Mouse (Mus musculus) CH12.LX (cell line): ENCODE data around the gene Ankrd36. TPM values are rescaled to one million over a fixed set of nuclear protein-coding genes. Genes with fewer than 3 reads are reported as not detected.

Source experiments
- DNase-seq: peaks from one replicate; pipeline ENCODE4 v3.0.0-alpha.2; 2013; ENCODE audit errors: extremely low read depth
- H3K27ac ChIP-seq: 2 replicates; pipeline ENCODE4 v1.5.1; 2012; ENCODE audit warnings: low read depth, mild to moderate bottlenecking, control low read depth, moderate library complexity; ENCODE audit not compliant: insufficient read depth
- H3K27me3 ChIP-seq: replicated peaks from 2 replicates; pipeline ENCODE3; 2012; ENCODE audit warnings: inconsistent platforms
- H3K36me3 ChIP-seq, 2 experiments: replicated peaks in 1 of 2; 2 replicates each; pipeline versions ENCODE3 to v1.6.1; 2012; ENCODE audit warnings: inconsistent platforms in 1 of 2, low read length in 1 of 2, mild to moderate bottlenecking in 1 of 2, mixed read lengths in 1 of 2, moderate library complexity in 1 of 2; ENCODE audit not compliant: control insufficient read depth in 1 of 2, insufficient read depth in 1 of 2
- H3K4me1 ChIP-seq, 2 experiments: 2 replicates each; pipeline ENCODE4 v1.6.1; 2012; ENCODE audit warnings: inconsistent platforms in 1 of 2, moderate library complexity in 1 of 2; ENCODE audit not compliant: insufficient read depth in 2 of 2, control insufficient read depth in 1 of 2
- H3K4me2 ChIP-seq: 2 replicates; pipeline ENCODE4 v1.6.1; 2012; ENCODE audit warnings: low read depth, mild to moderate bottlenecking, control low read depth; ENCODE audit not compliant: poor library complexity, insufficient read depth, severe bottlenecking
- H3K4me3 ChIP-seq, 3 experiments: fragments of 150-350 bp in 1 of 3; sonication (generic) in 1 of 3; replicated peaks in 1 of 3; 2 replicates each; pipeline versions ENCODE3 to v1.5.1; 2011 to 2012; ENCODE audit warnings: low read depth in 2 of 3, low read length in 2 of 3, mild to moderate bottlenecking in 2 of 3, moderate library complexity in 2 of 3, control low read depth in 1 of 3, improper control_type of control experiment in 1 of 3, inconsistent platforms in 1 of 3, mixed read lengths in 1 of 3; ENCODE audit not compliant: poor library complexity in 1 of 3
- H3K79me2 ChIP-seq: replicated peaks from 2 replicates; pipeline ENCODE4 v1.6.1; 2012; ENCODE audit warnings: mild to moderate bottlenecking, moderate library complexity; ENCODE audit not compliant: control insufficient read depth, poor library complexity, insufficient read depth, severe bottlenecking; ENCODE audit errors: extremely low read depth
- H3K9ac ChIP-seq: 2 replicates; pipeline ENCODE4 v1.6.1; 2012; ENCODE audit warnings: low read depth, mild to moderate bottlenecking, control low read depth, moderate library complexity; ENCODE audit not compliant: insufficient read depth
- H3K9me3 ChIP-seq: replicated peaks from 2 replicates; pipeline ENCODE3; 2012; ENCODE audit warnings: low read length, inconsistent platforms, mixed read lengths
- BHLHE40 ChIP-seq: IDR thresholded peaks from 2 replicates; pipeline ENCODE4 v1.6.1; 2011; ENCODE audit warnings: mild to moderate bottlenecking, low read depth, low read length, improper control_type of control experiment
- CHD2 ChIP-seq: IDR thresholded peaks from 2 replicates; pipeline ENCODE4 v1.6.1; 2011; ENCODE audit warnings: low read length, improper control_type of control experiment
- E2F4 ChIP-seq: IDR thresholded peaks from 2 replicates; pipeline ENCODE4 v1.6.1; 2011; ENCODE audit warnings: low read depth, low read length, improper control_type of control experiment; ENCODE audit not compliant: insufficient replicate concordance
- EP300 ChIP-seq: IDR thresholded peaks from 2 replicates; pipeline ENCODE4 v1.6.1; 2011; ENCODE audit warnings: low read length, improper control_type of control experiment
- ETS1 ChIP-seq: conservative IDR thresholded peaks from 2 replicates; pipeline ENCODE4 v1.6.1; 2012; ENCODE audit warnings: low read depth, mild to moderate bottlenecking, inconsistent platforms, low read length, improper control_type of control experiment, moderate library complexity
- IRF4 ChIP-seq: IDR thresholded peaks from 2 replicates; pipeline ENCODE4 v1.6.1; 2014; ENCODE audit warnings: low read depth, mild to moderate bottlenecking, inconsistent platforms, low read length, improper control_type of control experiment
- JUN ChIP-seq: IDR thresholded peaks from 2 replicates; pipeline ENCODE4 v1.6.1; 2011; ENCODE audit warnings: low read depth, mild to moderate bottlenecking, low read length, improper control_type of control experiment, moderate library complexity; ENCODE audit not compliant: insufficient read depth
- KAT2A ChIP-seq: IDR thresholded peaks from 2 replicates; pipeline ENCODE4 v1.6.1; 2012; ENCODE audit warnings: low read length, improper control_type of control experiment, inconsistent platforms; ENCODE audit not compliant: insufficient replicate concordance
- MYC ChIP-seq: IDR thresholded peaks from 2 replicates; pipeline ENCODE4 v1.6.1; 2011; ENCODE audit warnings: low read depth, mild to moderate bottlenecking, improper control_type of control experiment, low read length
- NELFE ChIP-seq: IDR thresholded peaks from 2 replicates; pipeline ENCODE4 v1.6.1; 2011; ENCODE audit warnings: low read depth, low read length, improper control_type of control experiment
- NRF1 ChIP-seq: IDR thresholded peaks from 2 replicates; pipeline ENCODE4 v1.6.1; 2014; ENCODE audit warnings: low read depth, mild to moderate bottlenecking, inconsistent platforms, low read length, improper control_type of control experiment, moderate library complexity
- POLR2A ChIP-seq: IDR thresholded peaks from 2 replicates; pipeline ENCODE4 v1.6.1; 2011; ENCODE audit warnings: low read depth, mild to moderate bottlenecking, improper control_type of control experiment, low read length
- RCOR1 ChIP-seq: conservative IDR thresholded peaks from 2 replicates; pipeline ENCODE4 v1.6.1; 2012; ENCODE audit warnings: low read depth, mild to moderate bottlenecking, inconsistent platforms, low read length, improper control_type of control experiment
- SIN3A ChIP-seq: IDR thresholded peaks from 2 replicates; pipeline ENCODE4 v1.6.1; 2012; ENCODE audit warnings: low read length, improper control_type of control experiment, inconsistent platforms
- TBP ChIP-seq: conservative IDR thresholded peaks from 2 replicates; pipeline ENCODE4 v1.6.1; 2011; ENCODE audit warnings: low read depth, low read length, improper control_type of control experiment
- UBTF ChIP-seq: IDR thresholded peaks from 2 replicates; pipeline ENCODE4 v1.6.1; 2012; ENCODE audit warnings: low read depth, mild to moderate bottlenecking, inconsistent platforms, low read length, improper control_type of control experiment, moderate library complexity
- USF1 ChIP-seq: IDR thresholded peaks from 2 replicates; pipeline ENCODE4 v1.6.1; 2014; ENCODE audit warnings: low read depth, mild to moderate bottlenecking, inconsistent platforms, low read length, improper control_type of control experiment
- ZC3H11A ChIP-seq: IDR thresholded peaks from 2 replicates; pipeline ENCODE4 v1.6.1; 2012; ENCODE audit warnings: low read depth, mild to moderate bottlenecking, inconsistent platforms, low read length, improper control_type of control experiment
- ZNF384 ChIP-seq: IDR thresholded peaks from 2 replicates; pipeline ENCODE4 v1.6.1; 2012; ENCODE audit warnings: low read depth, low read length, improper control_type of control experiment, inconsistent platforms
- dilution Hi-C: fragments of 300-500 bp; cut with MboI; formaldehyde crosslinking; loops from 2 replicates; pipeline ENCODE4 v1.14.3; 2020; ENCODE audit warnings: low sequenced_read_pairs; ENCODE audit not compliant: extremely low pct_unique_long_range_greater_than_20kb, extremely low pct_ligation_motif_present
- in situ Hi-C: fragments of 300-500 bp; cut with MboI; formaldehyde crosslinking; loops from 3 replicates; pipeline ENCODE4 v1.14.3; 2019; ENCODE audit warnings: low sequenced_read_pairs, low pct_ligation_motif_present, low pct_unique_long_range_greater_than_20kb, mixed read lengths
- polyA plus RNA-seq: library from polyadenylated mRNA; unstranded; fragments of >175 nt; gene quantifications from 2 replicates; pipeline ENCODE4 v1.2.1, GENCODE M21; 2012; ENCODE audit warnings: low read depth; ENCODE audit not compliant: insufficient read length
- total RNA-seq, 2 experiments: library from RNA; depleted of rRNA; stranded (reverse); fragments of 300-350 nt in 1 of 2; fragments of >200 nt in 1 of 2; gene quantifications; 2 replicates each; pipeline ENCODE4 v1.2.3; 2012 to 2014

Ankrd36 gene
- total and polyA plus RNA-seq, 3 experiments, result not detected

GRCm38 (mm10) chr11:5718611-5719354 lies 149.3 kb downstream of the Ankrd36 start:
- Histone ChIP-seq H3K27me3 (no peaks in the 10 kb centered on the region), H3K27ac (no peak overlapping the region), H3K79me2 (no peaks in the 10 kb centered on the region), H3K9ac (no peak overlapping the region), H3K4me1 (peaks cover 0 to 17% of the 10 kb centered on the region in 2 experiments; a peak in 3 of 4 replicates), H3K36me3 (peaks cover 41 to 73% of the 10 kb centered on the region in 2 experiments), H3K4me2 (no peak overlapping the region), H3K4me3 (no peak overlapping the region), H3K9me3 (no peaks in the 10 kb centered on the region)
- in situ Hi-C loops (no loop called here), dilution Hi-C loops (no loop called here)
- no peak for TF ChIP-seq NELFE
- TF ChIP-seq ZNF384, result no peak
- no peak for TF ChIP-seq NRF1
- no peak for TF ChIP-seq JUN
- no peak for TF ChIP-seq CHD2
- TF ChIP-seq EP300, result no peak
- no peak for TF ChIP-seq SIN3A
- TF ChIP-seq IRF4, result no peak
- TF ChIP-seq RCOR1, result no peak
- no peak for TF ChIP-seq BHLHE40
- TF ChIP-seq KAT2A, result no peak
- TF ChIP-seq MYC, result no peak
- TF ChIP-seq POLR2A, result no peak
- DNase-seq, result no peak

GRCm38 (mm10) chr11:5729582-5729981 lies 160.1 kb downstream of the Ankrd36 start:
- DNase-seq, result no peak
- no peaks in the 10 kb centered on the region for H3K9me3 ChIP-seq
- peaks cover 8 to 24% of the 10 kb centered on the region in 2 experiments for H3K4me1 ChIP-seq
- no peak overlapping the region for H3K4me3 ChIP-seq
- peaks cover 7 to 47% of the 10 kb centered on the region in 2 experiments for H3K36me3 ChIP-seq
- dilution Hi-C loops (no loop called here), in situ Hi-C loops (no loop called here)
- H3K79me2 ChIP-seq, result peaks cover 11% of the 10 kb centered on the region
- H3K4me2 ChIP-seq, result no peak overlapping the region
- no peaks in the 10 kb centered on the region for H3K27me3 ChIP-seq
- no peak overlapping the region for H3K27ac ChIP-seq
- TF ChIP-seq TBP (no peak), ETS1 (no peak), NELFE (no peak), USF1 (no peak), MYC (no peak), ZC3H11A (no peak), UBTF (no peak), E2F4 (no peak)
- H3K9ac ChIP-seq, result no peak overlapping the region
